Mouse (Mus musculus) neural tube, embryonic 14.5 days (tissue): Measurements from ENCODE around the gene Epha6. TPM values are rescaled to one million over a fixed set of nuclear protein-coding genes. Genes with fewer than 3 reads are reported as not detected.

Experiments used
- ATAC-seq: fragments of 200-750 bp; cut with Nextera tagmentation; 2 replicates; pipeline ENCODE4 v1.8.0; 2017; ENCODE audit warnings: low read depth, mild to moderate bottlenecking, moderate TSS enrichment, moderate library complexity
- H3K27ac ChIP-seq: fragments of 300-500 bp; sonication (generic); 2 replicates; pipeline ENCODE4 v1.5.1; 2014; ENCODE audit warnings: low read depth, mild to moderate bottlenecking, control low read depth, low read length, moderate library complexity, mixed read lengths
- H3K27me3 ChIP-seq: fragments of 300-500 bp; sonication (generic); 2 replicates; pipeline ENCODE4 v1.6.1; 2014; ENCODE audit warnings: low read length; ENCODE audit not compliant: control insufficient read depth, insufficient read depth
- H3K36me3 ChIP-seq: fragments of 300-500 bp; sonication (generic); 2 replicates; pipeline ENCODE4 v1.6.1; 2014; ENCODE audit warnings: low read length, mixed read lengths; ENCODE audit not compliant: control insufficient read depth, insufficient read depth
- H3K4me1 ChIP-seq: fragments of 300-500 bp; sonication (generic); 2 replicates; pipeline ENCODE4 v1.6.1; 2014; ENCODE audit warnings: low read length; ENCODE audit not compliant: control insufficient read depth, insufficient read depth
- H3K4me2 ChIP-seq: fragments of 300-500 bp; sonication (generic); 2 replicates; pipeline ENCODE4 v1.6.1; 2014; ENCODE audit warnings: mild to moderate bottlenecking, low read depth, low read length, control low read depth
- H3K4me3 ChIP-seq: fragments of 300-500 bp; sonication (generic); 2 replicates; pipeline ENCODE4 v1.5.1; 2014; ENCODE audit warnings: low read depth, low read length, control low read depth, mixed read lengths
- H3K9ac ChIP-seq: fragments of 300-500 bp; sonication (generic); replicated peaks from 2 replicates; pipeline ENCODE4 v1.6.1; 2014; ENCODE audit warnings: low read depth, mild to moderate bottlenecking, control low read depth, low read length, mixed read lengths
- H3K9me3 ChIP-seq: fragments of 300-500 bp; sonication (generic); 2 replicates; pipeline ENCODE4 v1.6.1; 2016; ENCODE audit warnings: low read length; ENCODE audit not compliant: control insufficient read depth
- WGBS: fragments of 180-500 bp; shearing (Covaris S2); extraction: QIAGEN DNeasy Blood & Tissue Kit; methylation state at CpG from one replicate; pipeline ENCODE4 v1.1.7; 2014; 5-methylcytosine and 5-hydroxymethylcytosine counted together
- polyA plus RNA-seq: library from polyadenylated mRNA; unstranded; fragments of >200 nt; fragmentation: Nextera tagmentation; extraction: Ambion mirVana; gene quantifications from 2 replicates; pipeline ENCODE4 v1.2.1, GENCODE M21; 2014

The Epha6 gene
- polyA plus RNA-seq, 1 experiment from 2014 or later = 11.2 TPM

- no peak overlapping the region for H3K4me2 ChIP-seq
- no peaks in the 10 kb centered on the region for H3K27me3 ChIP-seq
- no peaks in the 10 kb centered on the region for H3K9me3 ChIP-seq
- H3K36me3 ChIP-seq = no peaks in the 10 kb centered on the region
- no peak overlapping the region for H3K27ac ChIP-seq
- no peaks in the 10 kb centered on the region for H3K4me1 ChIP-seq
- H3K4me3 ChIP-seq = no peak overlapping the region
- 89% methylated on average over 3 of the region's 3 CpGs for WGBS
- no peak overlapping the region for H3K9ac ChIP-seq
- ATAC-seq = no peak
Measured at GRCm38 (mm10) chr16:60086976-60087375, 518.4 kb downstream of the Epha6 start.

GRCm38 (mm10) chr16:60070457-60071112 is 534.7 kb downstream of the Epha6 start:
- no peak overlapping the region for H3K4me3 ChIP-seq
- H3K36me3 ChIP-seq = no peaks in the 10 kb centered on the region
- no peak overlapping the region for H3K4me2 ChIP-seq
- no peak overlapping the region for H3K27ac ChIP-seq
- no peak overlapping the region for H3K9ac ChIP-seq
- no peaks in the 10 kb centered on the region for H3K9me3 ChIP-seq
- ATAC-seq = no peak
- H3K27me3 ChIP-seq = no peaks in the 10 kb centered on the region
- 82% methylated on average over 10 of the region's 10 CpGs for WGBS
- H3K4me1 ChIP-seq = no peaks in the 10 kb centered on the region

- no peak overlapping the region for H3K4me3 ChIP-seq
- ATAC-seq = no peak
- 82% methylated on average over 1 of the region's 1 CpGs for WGBS
- H3K27ac ChIP-seq = no peak overlapping the region
- no peak overlapping the region for H3K9ac ChIP-seq
- no peaks in the 10 kb centered on the region for H3K36me3 ChIP-seq
- H3K27me3 ChIP-seq = no peaks in the 10 kb centered on the region
- no peak overlapping the region for H3K4me2 ChIP-seq
- no peaks in the 10 kb centered on the region for H3K9me3 ChIP-seq
- no peaks in the 10 kb centered on the region for H3K4me1 ChIP-seq
Measured at GRCm38 (mm10) chr16:60043809-60044208, 561.5 kb downstream of the Epha6 start.

- H3K9me3 ChIP-seq = no peaks in the 10 kb centered on the region
- no peak overlapping the region for H3K4me3 ChIP-seq
- no peak overlapping the region for H3K27ac ChIP-seq
- ATAC-seq = no peak
- WGBS = 68% methylated on average over 1 of the region's 1 CpGs
- no peak overlapping the region for H3K4me2 ChIP-seq
- no peaks in the 10 kb centered on the region for H3K27me3 ChIP-seq
- H3K4me1 ChIP-seq = no peaks in the 10 kb centered on the region
- no peak overlapping the region for H3K9ac ChIP-seq
- H3K36me3 ChIP-seq = no peaks in the 10 kb centered on the region
Measured at GRCm38 (mm10) chr16:60028381-60028780, 577.0 kb downstream of the Epha6 start.

- Histone ChIP-seq H3K36me3 (no peaks in the 10 kb centered on the region), H3K4me1 (no peaks in the 10 kb centered on the region), H3K9ac (no peak overlapping the region), H3K4me3 (no peak overlapping the region), H3K9me3 (no peaks in the 10 kb centered on the region), H3K27ac (no peak overlapping the region), H3K4me2 (no peak overlapping the region), H3K27me3 (no peaks in the 10 kb centered on the region)
- 73% methylated on average over 2 of the region's 2 CpGs for WGBS
- no peak for ATAC-seq
Measured at GRCm38 (mm10) chr16:60006857-60007568, 598.3 kb downstream of the Epha6 start.

GRCm38 (mm10) chr16:59969816-59970215 is 635.5 kb downstream of the Epha6 start:
- Histone ChIP-seq H3K27ac (no peak overlapping the region), H3K9ac (no peak overlapping the region), H3K36me3 (no peaks in the 10 kb centered on the region), H3K4me3 (no peak overlapping the region), H3K9me3 (no peaks in the 10 kb centered on the region), H3K27me3 (no peaks in the 10 kb centered on the region), H3K4me2 (no peak overlapping the region), H3K4me1 (no peaks in the 10 kb centered on the region)
- 69% methylated on average over 4 of the region's 4 CpGs for WGBS
- ATAC-seq = no peak

GRCm38 (mm10) chr16:59955731-59956130 is 649.6 kb downstream of the Epha6 start:
- H3K9ac ChIP-seq = no peak overlapping the region
- H3K4me1 ChIP-seq = no peaks in the 10 kb centered on the region
- H3K9me3 ChIP-seq = no peaks in the 10 kb centered on the region
- no peak overlapping the region for H3K27ac ChIP-seq
- no peaks in the 10 kb centered on the region for H3K27me3 ChIP-seq
- no peak overlapping the region for H3K4me3 ChIP-seq
- no peak overlapping the region for H3K4me2 ChIP-seq
- WGBS = 86% methylated on average over 2 of the region's 2 CpGs
- H3K36me3 ChIP-seq = no peaks in the 10 kb centered on the region
- no peak for ATAC-seq

GRCm38 (mm10) chr16:59923696-59924095 is 681.6 kb downstream of the Epha6 start:
- H3K27ac ChIP-seq = no peak overlapping the region
- no peak for ATAC-seq
- H3K36me3 ChIP-seq = no peaks in the 10 kb centered on the region
- H3K4me3 ChIP-seq = no peak overlapping the region
- H3K9ac ChIP-seq = no peak overlapping the region
- H3K4me2 ChIP-seq = no peak overlapping the region
- no peaks in the 10 kb centered on the region for H3K4me1 ChIP-seq
- no peaks in the 10 kb centered on the region for H3K27me3 ChIP-seq
- WGBS = 77% methylated on average over 4 of the region's 4 CpGs
- H3K9me3 ChIP-seq = no peaks in the 10 kb centered on the region

GRCm38 (mm10) chr16:59880073-59880472 is 725.3 kb downstream of the Epha6 start:
- ATAC-seq = no peak
- 94% methylated on average over 13 of the region's 13 CpGs for WGBS
- Histone ChIP-seq H3K27me3 (no peaks in the 10 kb centered on the region), H3K36me3 (no peaks in the 10 kb centered on the region), H3K9me3 (no peaks in the 10 kb centered on the region), H3K4me2 (no peak overlapping the region), H3K4me1 (no peaks in the 10 kb centered on the region), H3K4me3 (no peak overlapping the region), H3K9ac (no peak overlapping the region), H3K27ac (no peak overlapping the region)
